Mouse (Mus musculus): ENCODE results near the gene Stat3.

DNA sequence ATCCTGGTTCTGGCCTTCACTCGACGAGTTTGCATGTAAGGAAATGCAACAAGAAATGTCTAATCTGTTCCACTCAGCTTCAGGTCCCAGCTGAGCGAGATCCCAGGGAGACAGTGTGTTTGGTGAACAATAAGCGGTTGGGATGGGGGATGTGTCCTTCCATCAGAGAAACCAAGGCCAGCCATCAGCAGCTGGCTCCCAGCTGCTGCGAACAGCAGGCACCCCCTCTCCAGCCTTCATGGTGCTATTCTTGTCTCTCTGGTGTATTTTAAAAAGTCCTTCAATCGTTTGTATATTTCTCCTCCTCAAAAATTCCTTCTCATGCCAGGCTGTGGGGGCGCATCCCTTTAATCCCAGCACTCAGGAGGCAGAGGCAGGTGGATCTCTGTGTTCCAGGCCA lies 35.9 kb upstream of the Stat3 start:
- no peak for TF ChIP-seq GATA1 (IDR thresholded peaks at IDR 0.05; ENCODE audit: borderline replicate concordance, low read length)
- no peak for TF ChIP-seq FLI1 (IDR thresholded peaks at IDR 0.05; ENCODE audit: low read length)

All from megakaryocyte, embryonic 14.5 days (primary cell).